8 mouse cellular contexts compared by ENCODE assay signal in the genomic region with DNA sequence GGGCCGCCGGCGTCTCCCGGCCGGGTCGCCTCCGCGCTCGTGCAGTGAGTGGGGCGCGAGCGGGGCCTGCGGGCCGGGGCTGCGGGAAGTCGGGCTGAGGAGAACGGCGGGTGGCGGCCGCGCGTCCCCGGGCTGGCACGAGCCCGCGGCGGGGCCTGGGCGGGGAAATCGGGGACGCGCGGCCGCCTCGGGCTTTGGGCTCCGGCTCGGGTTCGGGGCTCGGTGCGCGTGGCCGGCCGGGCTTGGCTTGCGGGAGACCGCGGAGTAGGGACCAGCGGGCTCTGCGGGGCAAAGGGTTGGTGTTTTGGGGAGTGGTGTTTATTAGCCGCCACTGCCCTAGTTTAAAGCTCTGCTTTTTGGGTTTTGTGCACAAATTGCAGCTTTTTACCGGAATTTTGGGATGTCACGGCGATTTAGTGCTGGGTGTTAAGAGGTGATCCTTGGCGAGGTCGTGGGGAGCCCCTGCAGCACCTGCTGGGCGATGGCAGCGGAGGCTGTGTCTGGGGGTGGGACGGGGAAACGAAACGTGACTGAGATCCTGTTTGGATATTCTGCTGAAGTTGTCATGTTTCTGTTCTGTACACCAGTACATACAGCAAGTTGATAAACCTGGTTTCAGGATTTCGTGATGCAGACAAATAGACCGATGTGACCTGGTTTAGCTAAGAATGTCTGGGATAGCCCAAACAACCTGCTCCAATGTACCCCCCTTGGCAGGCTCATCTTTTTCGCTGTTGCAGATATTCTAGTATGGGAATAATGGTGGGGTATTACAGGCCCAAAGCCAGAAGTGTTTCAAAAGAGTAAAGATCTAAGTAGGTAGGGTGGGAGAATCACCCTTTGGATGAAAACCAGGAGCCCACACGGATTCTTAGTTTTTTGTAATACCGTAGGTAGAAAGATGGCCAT. TPM values are rescaled to one million over a fixed set of nuclear protein-coding genes. Genes with fewer than 3 reads are reported as not detected.
DNase-seq lines count a peak whose midpoint lies in the region; ATAC-seq and TF ChIP-seq lines count a peak whose summit lies in the region.

No protein-coding gene starts in this region.

- in situ Hi-C loops in CH12.LX (cut with MboI; ENCODE audit: low pct_ligation_motif_present, low pct_unique_long_range_greater_than_20kb, low sequenced_read_pairs), result no loop called here

- peak overlapping the region; percentile 59 to 69 (median 66) for H3K4me3 ChIP-seq in CH12.LX (replicated peaks in 1 of 3; ENCODE audit: low read depth in 2 of 3, low read length in 2 of 3, poor library complexity in 1 of 3)
- peak overlapping the region; percentile 75 for H3K4me3 ChIP-seq in bone marrow, adult 2 months (replicated peaks; ENCODE audit: control insufficient read depth, low read depth, low read length)
- H3K4me3 ChIP-seq in embryonic facial prominence, embryonic 14.5 days (ENCODE audit: low read depth, low read length), result peak overlapping the region; percentile 68
- H3K4me3 ChIP-seq in heart, embryonic 11.5 days (ENCODE audit: low read depth, low read length), result peak overlapping the region; percentile 71
- peak overlapping the region; percentile 79 for H3K4me3 ChIP-seq in kidney, embryonic 15.5 days (replicated peaks)
- H3K4me3 ChIP-seq in liver, embryonic 15.5 days (replicated peaks), result peak overlapping the region; percentile 78
- peak overlapping the region; percentile 69 for H3K4me3 ChIP-seq in neural tube, embryonic 12.5 days
- H3K4me3 ChIP-seq in thymus, adult 2 months (ENCODE audit: control insufficient read depth, insufficient read depth, low read length), result peak overlapping the region; percentile 70

- no peaks in the 10 kb centered on the region for H3K9me3 ChIP-seq in CH12.LX (replicated peaks; ENCODE audit: low read length)
- H3K9me3 ChIP-seq in embryonic facial prominence, embryonic 14.5 days (ENCODE audit: control insufficient read depth, low read length), result no peaks in the 10 kb centered on the region
- no peaks in the 10 kb centered on the region for H3K9me3 ChIP-seq in heart, embryonic 11.5 days (replicated peaks; ENCODE audit: control insufficient read depth, low read length)
- no peaks in the 10 kb centered on the region for H3K9me3 ChIP-seq in kidney, embryonic 15.5 days (replicated peaks)
- H3K9me3 ChIP-seq in liver, embryonic 15.5 days (replicated peaks), result no peaks in the 10 kb centered on the region
- H3K9me3 ChIP-seq in neural tube, embryonic 12.5 days, result no peaks in the 10 kb centered on the region

- peaks cover 4 to 18% of the 10 kb centered on the region in 2 experiments for H3K4me1 ChIP-seq in CH12.LX (ENCODE audit: control insufficient read depth in 1 of 2, insufficient read depth in 2 of 2)
- no peaks in the 10 kb centered on the region; the same call in 1 of the 2 replicates for H3K4me1 ChIP-seq in bone marrow, adult 2 months (ENCODE audit: control insufficient read depth, insufficient read depth, low read length)
- peaks cover 21% of the 10 kb centered on the region for H3K4me1 ChIP-seq in embryonic facial prominence, embryonic 14.5 days (ENCODE audit: control insufficient read depth, insufficient read depth, low read length)
- H3K4me1 ChIP-seq in heart, embryonic 11.5 days (ENCODE audit: control insufficient read depth, insufficient read depth, low read length), result no peaks in the 10 kb centered on the region
- peaks cover 29% of the 10 kb centered on the region for H3K4me1 ChIP-seq in kidney, embryonic 15.5 days
- H3K4me1 ChIP-seq in liver, embryonic 15.5 days (replicated peaks), result peaks cover 31% of the 10 kb centered on the region
- H3K4me1 ChIP-seq in neural tube, embryonic 12.5 days, result peaks cover 23% of the 10 kb centered on the region
- peaks cover 6% of the 10 kb centered on the region for H3K4me1 ChIP-seq in thymus, adult 2 months (replicated peaks; ENCODE audit: control insufficient read depth, insufficient read depth, low read length)

- DNase-seq in CH12.LX (ENCODE audit: extremely low read depth), result no peak
- peak; percentile 76 for DNase-seq in embryonic facial prominence, embryonic 14.5 days (ENCODE audit: low spot score)
- DNase-seq in thymus, adult 2 months, result peak; percentile 46

- 4% methylated on average over 63 of the region's 63 CpGs for WGBS in bone marrow, adult 2 months
- 3% methylated on average over 29 of the region's 63 CpGs for WGBS in embryonic facial prominence, embryonic 14.5 days
- 1% methylated on average over 62 of the region's 63 CpGs for WGBS in heart, embryonic 11.5 days (ENCODE audit: insufficient replicate concordance)
- 2% methylated on average over 62 of the region's 63 CpGs for WGBS in kidney, embryonic 15.5 days
- 2% methylated on average over 63 of the region's 63 CpGs for WGBS in liver, embryonic 15.5 days (ENCODE audit: insufficient replicate concordance)
- 2% methylated on average over 57 of the region's 63 CpGs for WGBS in neural tube, embryonic 12.5 days
- WGBS in thymus, adult 2 months, result 5% methylated on average over 62 of the region's 63 CpGs

- no peak for TF ChIP-seq EP300 in CH12.LX (IDR thresholded peaks at IDR 0.05; ENCODE audit: low read length)

- TF ChIP-seq CTCF in CH12.LX (conservative IDR thresholded peaks at IDR 0.05 in 1 of 2, IDR thresholded peaks at IDR 0.05 in 1 of 2; ENCODE audit: low read depth in 2 of 2, low read length in 2 of 2), result no peak
- TF ChIP-seq CTCF in bone marrow, adult 2 months (IDR thresholded peaks at IDR 0.05; ENCODE audit: control insufficient read depth, insufficient read depth, low read length), result no peak
- TF ChIP-seq CTCF in thymus, adult 2 months (IDR thresholded peaks at IDR 0.05; ENCODE audit: borderline replicate concordance, control insufficient read depth, extremely low read depth, insufficient read depth, low read length, poor library complexity), result no peak; the same call in 1 of the 2 replicates

- H3K79me2 ChIP-seq in CH12.LX (replicated peaks; ENCODE audit: control insufficient read depth, extremely low read depth, insufficient read depth, poor library complexity, severe bottlenecking), result no peaks in the 10 kb centered on the region

- TF ChIP-seq RAD21 in CH12.LX (IDR thresholded peaks at IDR 0.05; ENCODE audit: low read depth, low read length), result no peak

- H3K4me2 ChIP-seq in CH12.LX (ENCODE audit: insufficient read depth, low read depth, poor library complexity, severe bottlenecking), result peak overlapping the region; percentile 63
- peak overlapping the region; percentile 94 for H3K4me2 ChIP-seq in embryonic facial prominence, embryonic 14.5 days (ENCODE audit: low read depth, low read length)
- H3K4me2 ChIP-seq in heart, embryonic 11.5 days, result peak overlapping the region; percentile 96
- peak overlapping the region; percentile 82 for H3K4me2 ChIP-seq in kidney, embryonic 15.5 days
- H3K4me2 ChIP-seq in liver, embryonic 15.5 days, result peak overlapping the region; percentile 93
- H3K4me2 ChIP-seq in neural tube, embryonic 12.5 days (replicated peaks), result peak overlapping the region; percentile 81

- H3K9ac ChIP-seq in CH12.LX (ENCODE audit: insufficient read depth, low read depth), result peak overlapping the region; percentile 70
- peak overlapping the region; percentile 82 for H3K9ac ChIP-seq in embryonic facial prominence, embryonic 14.5 days (ENCODE audit: low read depth, low read length)
- peak overlapping the region; percentile 89 for H3K9ac ChIP-seq in heart, embryonic 11.5 days (ENCODE audit: low read depth, low read length)
- peak overlapping the region; percentile 91 for H3K9ac ChIP-seq in kidney, embryonic 15.5 days
- peak overlapping the region; percentile 94 for H3K9ac ChIP-seq in liver, embryonic 15.5 days
- peak overlapping the region; percentile 77 for H3K9ac ChIP-seq in neural tube, embryonic 12.5 days

- H3K36me3 ChIP-seq in CH12.LX (replicated peaks in 1 of 2; ENCODE audit: control insufficient read depth in 1 of 2, insufficient read depth in 1 of 2, low read length in 1 of 2), result no peaks in the 10 kb centered on the region
- no peaks in the 10 kb centered on the region for H3K36me3 ChIP-seq in embryonic facial prominence, embryonic 14.5 days (ENCODE audit: control insufficient read depth, insufficient read depth, low read length)
- H3K36me3 ChIP-seq in heart, embryonic 11.5 days (ENCODE audit: control insufficient read depth, insufficient read depth, low read length), result no peaks in the 10 kb centered on the region
- H3K36me3 ChIP-seq in kidney, embryonic 15.5 days, result no peaks in the 10 kb centered on the region
- no peaks in the 10 kb centered on the region for H3K36me3 ChIP-seq in liver, embryonic 15.5 days (replicated peaks)
- no peaks in the 10 kb centered on the region for H3K36me3 ChIP-seq in neural tube, embryonic 12.5 days
- no peaks in the 10 kb centered on the region for H3K36me3 ChIP-seq in thymus, adult 2 months (ENCODE audit: control insufficient read depth, insufficient read depth, low read length)

- dilution Hi-C loops in CH12.LX (cut with MboI; ENCODE audit: extremely low pct_ligation_motif_present, extremely low pct_unique_long_range_greater_than_20kb, low sequenced_read_pairs), result no loop called here

- H3K27me3 ChIP-seq in CH12.LX (replicated peaks), result peaks cover 7% of the 10 kb centered on the region
- H3K27me3 ChIP-seq in embryonic facial prominence, embryonic 14.5 days (replicated peaks; ENCODE audit: control insufficient read depth, insufficient read depth, low read length), result no peaks in the 10 kb centered on the region
- H3K27me3 ChIP-seq in heart, embryonic 11.5 days (ENCODE audit: control insufficient read depth, insufficient read depth, low read length), result no peaks in the 10 kb centered on the region
- no peaks in the 10 kb centered on the region for H3K27me3 ChIP-seq in kidney, embryonic 15.5 days
- H3K27me3 ChIP-seq in liver, embryonic 15.5 days, result no peaks in the 10 kb centered on the region
- peaks cover 6% of the 10 kb centered on the region; the same call in 1 of the 2 replicates for H3K27me3 ChIP-seq in neural tube, embryonic 12.5 days (replicated peaks)
- no peaks in the 10 kb centered on the region for H3K27me3 ChIP-seq in thymus, adult 2 months (ENCODE audit: control insufficient read depth, insufficient read depth, low read length)

- peak; percentile 86 for ATAC-seq in embryonic facial prominence, embryonic 14.5 days (ENCODE audit: low read depth)
- ATAC-seq in heart, embryonic 11.5 days (replicated peaks; ENCODE audit: insufficient number of reproducible peaks, low FRiP score, low TSS enrichment), result peak; percentile 75
- ATAC-seq in kidney, embryonic 15.5 days (replicated peaks; ENCODE audit: low FRiP score), result peak; percentile 79
- peak; percentile 79 for ATAC-seq in liver, embryonic 15.5 days (ENCODE audit: insufficient read depth)
- peak; percentile 85 for ATAC-seq in neural tube, embryonic 12.5 days (ENCODE audit: low FRiP score, low read depth)

- no peak; the same call in 1 of the 2 replicates for TF ChIP-seq POLR2A in CH12.LX (IDR thresholded peaks at IDR 0.05; ENCODE audit: low read depth, low read length)
- TF ChIP-seq POLR2A in bone marrow, adult 2 months (IDR thresholded peaks at IDR 0.05; ENCODE audit: borderline replicate concordance, control insufficient read depth, low read depth, low read length), result no peak
- no peak for TF ChIP-seq POLR2A in thymus, adult 2 months (IDR thresholded peaks at IDR 0.05; ENCODE audit: control insufficient read depth, extremely low read depth, insufficient read depth, low read length, poor library complexity)

- H3K27ac ChIP-seq in CH12.LX (ENCODE audit: insufficient read depth, low read depth), result no peak overlapping the region
- peak overlapping the region; percentile 89; the same call in 1 of the 2 replicates for H3K27ac ChIP-seq in bone marrow, adult 2 months (ENCODE audit: control insufficient read depth, insufficient read depth, low read depth, low read length, poor library complexity)
- H3K27ac ChIP-seq in embryonic facial prominence, embryonic 14.5 days (replicated peaks; ENCODE audit: low read depth, low read length), result peak overlapping the region; percentile 93
- H3K27ac ChIP-seq in heart, embryonic 11.5 days (ENCODE audit: low read depth, low read length), result peak overlapping the region; percentile 82
- peak overlapping the region; percentile 92 for H3K27ac ChIP-seq in kidney, embryonic 15.5 days
- peak overlapping the region; percentile 93 for H3K27ac ChIP-seq in liver, embryonic 15.5 days (replicated peaks)
- H3K27ac ChIP-seq in neural tube, embryonic 12.5 days, result peak overlapping the region; percentile 64
- no peak overlapping the region for H3K27ac ChIP-seq in thymus, adult 2 months (ENCODE audit: control insufficient read depth, insufficient read depth, low read length)

RNA-seq across cellular contexts. Expression of gene Kctd6, which starts 0.6 kb away (rescaled TPM):
- total RNA-seq in CH12.LX (2012; rRNA removed) (1.7 and 2.9 TPM in 2 replicates), CH12.LX (2014; rRNA removed) (3.7 and 3.8 TPM in 2 replicates)
- polyA plus RNA-seq in CH12.LX (2012; ENCODE audit: insufficient read length, low read depth), result 3.3 and 4.2 TPM in 2 replicates
- 6.8 and 7.7 TPM in 2 replicates for polyA plus RNA-seq in bone marrow, adult 2 months (2011; ENCODE audit: insufficient read depth, insufficient read length, low replicate concordance, missing spikeins)
- 12.2 and 12.8 TPM in 2 replicates for polyA plus RNA-seq in embryonic facial prominence, embryonic 14.5 days (2014; fragmentation: Nextera tagmentation; extraction: Ambion mirVana)
- 7.4 and 8.1 TPM in 2 replicates for polyA plus RNA-seq in heart, embryonic 11.5 days (2014; fragmentation: Nextera tagmentation; extraction: Ambion mirVana)
- 9.0 and 9.3 TPM in 2 replicates for polyA plus RNA-seq in kidney, embryonic 15.5 days (2015; fragmentation: Nextera tagmentation; extraction: Ambion mirVana)
- polyA plus RNA-seq in liver, embryonic 15.5 days (2015; fragmentation: Nextera tagmentation; extraction: Ambion mirVana), result 5.7 and 6.0 TPM in 2 replicates
- 16.5 and 17.5 TPM in 2 replicates for polyA plus RNA-seq in neural tube, embryonic 12.5 days (2016; fragmentation: Nextera tagmentation; extraction: Ambion mirVana)
- polyA plus RNA-seq in thymus, adult 2 months (2012; rRNA removed), result 6.6 and 7.3 TPM in 2 replicates

RNA-seq across cellular contexts. Expression of gene Pdhb, which starts 41.7 kb away (rescaled TPM):
- total RNA-seq in CH12.LX (2012; rRNA removed) (100 and 108 TPM in 2 replicates), CH12.LX (2014; rRNA removed) (205 and 223 TPM in 2 replicates)
- polyA plus RNA-seq in CH12.LX (2012; ENCODE audit: insufficient read length, low read depth), result 122 and 132 TPM in 2 replicates
- 60.0 and 77.9 TPM in 2 replicates for polyA plus RNA-seq in bone marrow, adult 2 months (2011; ENCODE audit: insufficient read depth, insufficient read length, low replicate concordance, missing spikeins)
- 202 and 215 TPM in 2 replicates for polyA plus RNA-seq in embryonic facial prominence, embryonic 14.5 days (2014; fragmentation: Nextera tagmentation; extraction: Ambion mirVana)
- polyA plus RNA-seq in heart, embryonic 11.5 days (2014; fragmentation: Nextera tagmentation; extraction: Ambion mirVana), result 413 and 460 TPM in 2 replicates
- 235 and 241 TPM in 2 replicates for polyA plus RNA-seq in kidney, embryonic 15.5 days (2015; fragmentation: Nextera tagmentation; extraction: Ambion mirVana)
- polyA plus RNA-seq in liver, embryonic 15.5 days (2015; fragmentation: Nextera tagmentation; extraction: Ambion mirVana), result 103 and 108 TPM in 2 replicates
- 220 and 238 TPM in 2 replicates for polyA plus RNA-seq in neural tube, embryonic 12.5 days (2016; fragmentation: Nextera tagmentation; extraction: Ambion mirVana)
- 79.8 and 88.9 TPM in 2 replicates for polyA plus RNA-seq in thymus, adult 2 months (2012; rRNA removed)

RNA-seq across cellular contexts. Expression of gene Acox2, which starts 44.6 kb away (rescaled TPM):
- not detected in 2 replicates for total RNA-seq in CH12.LX (2012; rRNA removed)
- not detected in 2 replicates for total RNA-seq in CH12.LX (2014; rRNA removed)
- polyA plus RNA-seq in CH12.LX (2012; ENCODE audit: insufficient read length, low read depth), result not detected in 2 replicates
- polyA plus RNA-seq in bone marrow, adult 2 months (2011; ENCODE audit: insufficient read depth, insufficient read length, low replicate concordance, missing spikeins), result 4.8 TPM in 1 of 2 replicates, not detected in the other
- 0.51 and 1.5 TPM in 2 replicates for polyA plus RNA-seq in embryonic facial prominence, embryonic 14.5 days (2014; fragmentation: Nextera tagmentation; extraction: Ambion mirVana)
- 0.42 and 0.52 TPM in 2 replicates for polyA plus RNA-seq in heart, embryonic 11.5 days (2014; fragmentation: Nextera tagmentation; extraction: Ambion mirVana)
- 0.94 and 1.1 TPM in 2 replicates for polyA plus RNA-seq in kidney, embryonic 15.5 days (2015; fragmentation: Nextera tagmentation; extraction: Ambion mirVana)
- 47.0 and 60.4 TPM in 2 replicates for polyA plus RNA-seq in liver, embryonic 15.5 days (2015; fragmentation: Nextera tagmentation; extraction: Ambion mirVana)
- polyA plus RNA-seq in neural tube, embryonic 12.5 days (2016; fragmentation: Nextera tagmentation; extraction: Ambion mirVana), result 0.52 TPM in 1 of 2 replicates, not detected in the other
- 0.46 and 0.84 TPM in 2 replicates for polyA plus RNA-seq in thymus, adult 2 months (2012; rRNA removed)

Comparison
In these comparisons a context has a peak if more than half of its experiments do, and no peak if none do; other contexts are left out.
1. H3K27ac ChIP-seq: peak in bone marrow, adult 2 months (single experiment), embryonic facial prominence, embryonic 14.5 days (single experiment), heart, embryonic 11.5 days (single experiment), kidney, embryonic 15.5 days (single experiment), liver, embryonic 15.5 days (single experiment) and neural tube, embryonic 12.5 days (single experiment); none in CH12.LX (single experiment) and thymus, adult 2 months (single experiment).
2. Peak in every context shown above with its lines, with median percentiles within 50 percentile points of each other: H3K4me2 ChIP-seq, H3K4me3 ChIP-seq, H3K9ac ChIP-seq and ATAC-seq.